ENCODE assay signal across 8 mouse cellular contexts in the genomic region with DNA sequence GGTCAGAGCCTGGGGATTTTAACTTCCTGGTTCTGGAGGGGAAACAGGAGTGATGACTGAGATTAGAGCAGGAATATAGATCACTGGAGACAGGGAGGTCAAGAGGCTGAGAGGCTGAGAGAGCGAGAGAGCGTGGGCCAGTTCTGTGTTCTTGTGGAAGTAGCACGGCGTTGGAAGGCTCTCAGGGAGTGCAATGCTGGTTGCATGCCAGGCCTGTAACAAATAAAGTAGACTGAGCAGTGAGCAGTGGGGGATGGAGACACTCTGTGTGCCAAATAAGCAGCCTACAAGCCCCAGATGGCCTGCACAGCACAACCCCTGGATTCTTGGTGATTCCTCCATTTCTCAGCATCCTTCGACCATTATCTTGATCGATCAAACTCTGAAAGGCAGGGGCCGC.
DNase-seq lines count a peak whose midpoint lies in the region; ATAC-seq lines count a peak whose summit lies in the region.

No protein-coding gene starts in this region.

- peaks cover 28% of the 10 kb centered on the region for H3K4me1 ChIP-seq in midbrain, embryonic 12.5 days
- H3K4me1 ChIP-seq in midbrain, embryonic 11.5 days (ENCODE audit: control insufficient read depth, insufficient read depth, low read length): peaks cover 8% of the 10 kb centered on the region; the same call in 1 of the 2 replicates
- H3K4me1 ChIP-seq in kidney, embryonic 14.5 days (ENCODE audit: control insufficient read depth, insufficient read depth, low read length): peaks cover 11% of the 10 kb centered on the region

- peak; percentile 47; the same call in 1 of the 2 replicates for ATAC-seq in midbrain, embryonic 12.5 days (ENCODE audit: low FRiP score, low read depth)
- no peak for ATAC-seq in midbrain, embryonic 11.5 days (ENCODE audit: low FRiP score)
- peak; percentile 53; the same call in 1 of the 2 replicates for ATAC-seq in kidney, embryonic 14.5 days (ENCODE audit: low FRiP score, low TSS enrichment)

- WGBS in midbrain, embryonic 12.5 days: 64% methylated on average over 7 of the region's 7 CpGs
- WGBS in midbrain, embryonic 11.5 days: 85% methylated on average over 7 of the region's 7 CpGs
- 52% methylated on average over 7 of the region's 7 CpGs for WGBS in kidney, embryonic 14.5 days

- no peak overlapping the region for H3K4me3 ChIP-seq in midbrain, embryonic 12.5 days
- H3K4me3 ChIP-seq in midbrain, embryonic 11.5 days (ENCODE audit: low read depth, low read length): no peak overlapping the region
- no peak overlapping the region for H3K4me3 ChIP-seq in kidney, embryonic 14.5 days (ENCODE audit: low read length)

- H3K9me3 ChIP-seq in midbrain, embryonic 12.5 days: no peaks in the 10 kb centered on the region
- H3K9me3 ChIP-seq in midbrain, embryonic 11.5 days (ENCODE audit: control insufficient read depth, low read length): no peaks in the 10 kb centered on the region
- H3K9me3 ChIP-seq in kidney, embryonic 14.5 days (ENCODE audit: control insufficient read depth, low read length): no peaks in the 10 kb centered on the region

- H3K4me2 ChIP-seq in midbrain, embryonic 12.5 days (replicated peaks): no peak overlapping the region
- no peak overlapping the region for H3K4me2 ChIP-seq in midbrain, embryonic 11.5 days
- H3K4me2 ChIP-seq in kidney, embryonic 14.5 days (replicated peaks; ENCODE audit: low read depth, low read length): no peak overlapping the region

- no peak overlapping the region for H3K9ac ChIP-seq in midbrain, embryonic 12.5 days (replicated peaks)
- H3K9ac ChIP-seq in midbrain, embryonic 11.5 days (ENCODE audit: low read length): no peak overlapping the region
- no peak overlapping the region for H3K9ac ChIP-seq in kidney, embryonic 14.5 days (ENCODE audit: low read depth, low read length)

- no peaks in the 10 kb centered on the region for H3K27me3 ChIP-seq in midbrain, embryonic 12.5 days
- H3K27me3 ChIP-seq in midbrain, embryonic 11.5 days (ENCODE audit: control insufficient read depth, insufficient read depth, low read length): no peaks in the 10 kb centered on the region
- H3K27me3 ChIP-seq in kidney, embryonic 14.5 days (ENCODE audit: control insufficient read depth, insufficient read depth, low read length): no peaks in the 10 kb centered on the region

- no peak overlapping the region for H3K27ac ChIP-seq in midbrain, embryonic 12.5 days (replicated peaks)
- no peak overlapping the region; the same call in 1 of the 2 replicates for H3K27ac ChIP-seq in midbrain, embryonic 11.5 days (ENCODE audit: low read depth, low read length)
- no peak overlapping the region for H3K27ac ChIP-seq in kidney, embryonic 14.5 days (ENCODE audit: low read depth, low read length)

- H3K36me3 ChIP-seq in midbrain, embryonic 12.5 days: no peaks in the 10 kb centered on the region
- no peaks in the 10 kb centered on the region for H3K36me3 ChIP-seq in midbrain, embryonic 11.5 days (ENCODE audit: control insufficient read depth, insufficient read depth, low read length)
- no peaks in the 10 kb centered on the region for H3K36me3 ChIP-seq in kidney, embryonic 14.5 days (ENCODE audit: control insufficient read depth, insufficient read depth, low read length)

- DNase-seq in midbrain, embryonic 11.5 days (ENCODE audit: low spot score, missing footprints): no peak
- DNase-seq in embryo, embryonic 10.5 days (ENCODE audit: low spot score): peak; percentile 37
- DNase-seq in heart, adult 8-10 months (ENCODE audit: low spot score): peak; percentile 66
- peak; percentile 70 to 76 for DNase-seq in lung, adult 18-20 months
- peak; percentile 71 to 74 for DNase-seq in right cerebral cortex, postnatal 10 days (ENCODE audit: low spot score in 2 of 2)
- no peak for DNase-seq in thymus, adult 18-20 months

Comparison
In these comparisons a context has a peak if more than half of its experiments do, and no peak if none do; other contexts are left out.
1. DNase-seq: peak in embryo, embryonic 10.5 days (single experiment), heart, adult 8-10 months (single experiment), lung, adult 18-20 months (2 of 2) and right cerebral cortex, postnatal 10 days (2 of 2); none in midbrain, embryonic 11.5 days (single experiment) and thymus, adult 18-20 months (0 of 2).